Mouse (Mus musculus) heart, postnatal 0 days (tissue): ENCODE results near the gene Lrp1. TPM values are rescaled to one million over a fixed set of nuclear protein-coding genes. Genes with fewer than 3 reads are reported as not detected.

ENCODE experiments used
- ATAC-seq: fragments of 200-750 bp; cut with Nextera tagmentation; 2 replicates; pipeline ENCODE4 v1.8.0; 2017; ENCODE audit warnings: low read depth, moderate number of reproducible peaks, moderate library complexity; ENCODE audit not compliant: insufficient read depth
- DNase-seq: peaks from one replicate; pipeline ENCODE4 v3.0.0-alpha.2; 2016; ENCODE audit warnings: low spot score
- H3K27ac ChIP-seq: fragments of 300-500 bp; sonication (generic); 2 replicates; pipeline ENCODE4 v1.5.1; 2014; ENCODE audit warnings: low read depth, mild to moderate bottlenecking
- H3K27me3 ChIP-seq: fragments of 300-500 bp; sonication (generic); 2 replicates; pipeline ENCODE4 v1.6.1; 2014; ENCODE audit warnings: low read length, mixed read lengths; ENCODE audit not compliant: control insufficient read depth, insufficient read depth
- H3K36me3 ChIP-seq: fragments of 300-500 bp; sonication (generic); replicated peaks from 2 replicates; pipeline ENCODE4 v1.6.1; 2014; ENCODE audit warnings: low read length, mixed read lengths; ENCODE audit not compliant: control insufficient read depth, insufficient read depth
- H3K4me1 ChIP-seq: fragments of 300-500 bp; sonication (generic); 2 replicates; pipeline ENCODE4 v1.6.1; 2014; ENCODE audit warnings: antibody characterized with exemption; ENCODE audit not compliant: control insufficient read depth, insufficient read depth
- H3K4me2 ChIP-seq: fragments of 300-500 bp; sonication (generic); 2 replicates; pipeline ENCODE4 v1.6.1; 2014; ENCODE audit warnings: low read depth, mild to moderate bottlenecking, low read length, moderate library complexity
- H3K4me3 ChIP-seq: fragments of 300-500 bp; sonication (generic); 2 replicates; pipeline ENCODE4 v1.5.1; 2014; ENCODE audit warnings: low read depth, low read length
- H3K9ac ChIP-seq: fragments of 300-500 bp; sonication (generic); replicated peaks from 2 replicates; pipeline ENCODE4 v1.6.1; 2014; ENCODE audit warnings: low read depth, low read length, mixed read lengths
- H3K9me3 ChIP-seq: fragments of 300-500 bp; sonication (generic); replicated peaks from 2 replicates; pipeline ENCODE4 v1.6.1; 2016; ENCODE audit warnings: low read length; ENCODE audit not compliant: control insufficient read depth
- CTCF ChIP-seq: IDR thresholded peaks from 2 replicates; pipeline ENCODE4 v1.5.1; 2016; ENCODE audit warnings: antibody characterized with exemption, control low read depth, low read depth
- EP300 ChIP-seq: IDR thresholded peaks from 2 replicates; pipeline ENCODE4 v1.6.1; 2016; ENCODE audit warnings: antibody characterized with exemption, low read depth
- WGBS: fragments of 180-500 bp; shearing (Covaris S2); extraction: QIAGEN DNeasy Blood & Tissue Kit; methylation state at CpG from one replicate; pipeline ENCODE4 v1.1.7; 2014; 5-methylcytosine and 5-hydroxymethylcytosine counted together
- polyA plus RNA-seq: library from polyadenylated mRNA; unstranded; fragments of >200 nt; fragmentation: Nextera tagmentation; extraction: Ambion mirVana; gene quantifications from 2 replicates; pipeline ENCODE4 v1.2.1, GENCODE M21; 2015
- total RNA-seq: library from RNA; depleted of rRNA; stranded (reverse); fragments of >200 nt; gene quantifications from 2 replicates; pipeline ENCODE4 v1.2.3, GENCODE M21; 2014; ENCODE audit warnings: low replicate concordance

The Lrp1 gene
- total and polyA plus RNA-seq, 2 experiments from 2014 or later: 15.7 to 65.9 TPM

- Histone ChIP-seq H3K9me3 (no peaks in the 10 kb centered on the region), H3K36me3 (peaks cover 54% of the 10 kb centered on the region), H3K4me2 (no peak overlapping the region), H3K4me3 (no peak overlapping the region), H3K9ac (no peak overlapping the region), H3K27me3 (no peaks in the 10 kb centered on the region), H3K27ac (no peak overlapping the region), H3K4me1 (no peaks in the 10 kb centered on the region)
- ATAC-seq (no peak), DNase-seq (no peak)
- 86% methylated on average over 5 of the region's 5 CpGs for WGBS
- TF ChIP-seq CTCF: no peak
Observed at GRCm38 (mm10) chr10:127499516-127499915, 121.4 kb downstream of the Lrp1 start.

DNA sequence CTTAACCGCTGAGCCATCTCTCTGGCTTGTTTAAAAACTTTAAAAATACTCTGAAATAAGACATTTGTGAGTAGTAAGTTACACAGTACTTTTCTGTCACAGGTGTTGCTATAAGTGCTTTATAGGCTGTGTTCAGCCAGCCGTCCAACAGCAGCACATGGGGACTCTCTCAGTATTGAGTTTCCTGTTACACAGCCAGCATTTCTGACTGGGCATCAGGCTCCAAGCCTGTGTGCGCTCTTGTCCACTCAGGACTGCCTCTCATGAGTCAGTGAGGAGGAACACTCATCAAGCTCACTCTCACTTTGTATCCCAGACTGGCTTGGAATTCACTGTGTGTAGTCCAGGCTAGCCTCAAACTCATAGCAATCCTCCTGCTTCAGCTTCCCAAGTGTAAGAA is 124.8 kb downstream of the Lrp1 start:
- Histone ChIP-seq H3K27ac (no peak overlapping the region), H3K4me2 (no peak overlapping the region), H3K4me1 (no peaks in the 10 kb centered on the region), H3K9me3 (no peaks in the 10 kb centered on the region), H3K36me3 (peaks cover 85% of the 10 kb centered on the region), H3K27me3 (no peaks in the 10 kb centered on the region), H3K4me3 (no peak overlapping the region), H3K9ac (no peak overlapping the region)
- TF ChIP-seq EP300 (no peak), CTCF (no peak)
- no peak for ATAC-seq
- DNase-seq: no peak
- WGBS: 92% methylated on average over 3 of the region's 3 CpGs

DNA sequence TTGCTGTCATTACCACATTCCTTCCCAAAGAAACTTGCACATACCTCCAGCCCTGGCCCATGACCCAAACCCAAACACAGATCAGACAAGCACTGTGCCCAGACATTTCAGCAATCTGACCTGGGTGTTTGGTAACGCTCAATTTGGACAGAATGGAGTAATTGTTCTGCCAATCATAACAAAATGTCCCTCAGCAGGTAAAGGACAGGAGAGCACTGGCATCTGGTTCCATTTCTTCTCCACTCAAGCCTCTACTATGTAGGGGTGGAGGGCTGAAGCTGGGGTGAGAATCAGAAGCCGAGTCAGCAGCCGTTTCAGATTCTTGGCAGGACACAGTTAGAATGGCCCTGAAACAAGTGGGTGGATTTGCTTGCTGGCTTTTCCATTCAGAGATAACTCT is 128.8 kb downstream of the Lrp1 start:
- H3K27me3 ChIP-seq: no peaks in the 10 kb centered on the region
- WGBS: 61% methylated on average over 3 of the region's 3 CpGs
- no peak overlapping the region for H3K9ac ChIP-seq
- no peaks in the 10 kb centered on the region for H3K9me3 ChIP-seq
- no peak overlapping the region for H3K4me3 ChIP-seq
- no peak for ATAC-seq
- peaks cover 89% of the 10 kb centered on the region for H3K36me3 ChIP-seq
- no peaks in the 10 kb centered on the region for H3K4me1 ChIP-seq
- TF ChIP-seq EP300 (no peak), CTCF (no peak)
- no peak for DNase-seq
- H3K4me2 ChIP-seq: no peak overlapping the region
- H3K27ac ChIP-seq: no peak overlapping the region

GRCm38 (mm10) chr10:127491128-127491512 is 129.8 kb downstream of the Lrp1 start:
- Histone ChIP-seq H3K4me2 (no peak overlapping the region), H3K27ac (no peak overlapping the region), H3K4me3 (no peak overlapping the region), H3K36me3 (peaks cover 85% of the 10 kb centered on the region), H3K4me1 (no peaks in the 10 kb centered on the region), H3K27me3 (no peaks in the 10 kb centered on the region), H3K9me3 (no peaks in the 10 kb centered on the region), H3K9ac (no peak overlapping the region)
- TF ChIP-seq EP300 (no peak), CTCF (no peak)
- WGBS: 87% methylated on average over 8 of the region's 8 CpGs
- ATAC-seq (no peak), DNase-seq (no peak)

- DNase-seq (no peak), ATAC-seq (no peak)
- H3K36me3 ChIP-seq: peaks cover 83% of the 10 kb centered on the region
- H3K4me3 ChIP-seq: no peak overlapping the region
- H3K4me1 ChIP-seq: no peaks in the 10 kb centered on the region
- TF ChIP-seq CTCF (no peak), EP300 (no peak)
- H3K27ac ChIP-seq: no peak overlapping the region
- H3K27me3 ChIP-seq: no peaks in the 10 kb centered on the region
- H3K4me2 ChIP-seq: no peak overlapping the region
- H3K9ac ChIP-seq: no peak overlapping the region
- H3K9me3 ChIP-seq: no peaks in the 10 kb centered on the region
- WGBS: 89% methylated on average over 18 of the region's 18 CpGs
Observed at GRCm38 (mm10) chr10:127490160-127491127, 130.5 kb downstream of the Lrp1 start.
